Mouse (Mus musculus) liver, postnatal 0 days (tissue): ENCODE measurements around the gene Hist1h3e. TPM values are rescaled to one million over a fixed set of nuclear protein-coding genes. Genes with fewer than 3 reads are reported as not detected.
A peak's percentile ranks its signal among the peaks of the same experiment; 100 is the strongest.
"Not testable (repeated sequence)": the region's sequence is repeated elsewhere in the genome, so short reads cannot be mapped to it uniquely, and the experiment has no call there.

Source experiments
- ATAC-seq: fragments of 200-750 bp; cut with Nextera tagmentation; 2 replicates; pipeline ENCODE4 v1.8.0; 2017; ENCODE audit warnings: mild to moderate bottlenecking, moderate library complexity
- DNase-seq: peaks from one replicate; pipeline ENCODE4 v3.0.0-alpha.2; 2016
- H3K27ac ChIP-seq: fragments of 300-500 bp; sonication (generic); 2 replicates; pipeline ENCODE4 v1.5.1; 2014; ENCODE audit warnings: antibody characterized with exemption, moderate library complexity, mild to moderate bottlenecking, low read depth
- H3K27me3 ChIP-seq: fragments of 300-500 bp; sonication (generic); 2 replicates; pipeline ENCODE4 v1.6.1; 2014; ENCODE audit warnings: low read length, control low read depth, mixed read lengths; ENCODE audit not compliant: insufficient read depth
- H3K36me3 ChIP-seq: fragments of 300-500 bp; sonication (generic); replicated peaks from 2 replicates; pipeline ENCODE4 v1.6.1; 2014; ENCODE audit warnings: mild to moderate bottlenecking, control low read depth, low read length, moderate library complexity, mixed read lengths; ENCODE audit not compliant: insufficient read depth
- H3K4me1 ChIP-seq: fragments of 300-500 bp; sonication (generic); 2 replicates; pipeline ENCODE4 v1.6.1; 2014; ENCODE audit warnings: antibody characterized with exemption, mild to moderate bottlenecking, control low read depth; ENCODE audit not compliant: insufficient read depth
- H3K4me2 ChIP-seq: fragments of 300-500 bp; sonication (generic); 2 replicates; pipeline ENCODE4 v1.6.1; 2014; ENCODE audit warnings: low read depth, mild to moderate bottlenecking, low read length, moderate library complexity, mixed read lengths
- H3K4me3 ChIP-seq: fragments of 300-500 bp; sonication (generic); 2 replicates; pipeline ENCODE4 v1.5.1; 2014; ENCODE audit warnings: low read depth, low read length
- H3K9ac ChIP-seq: fragments of 300-500 bp; sonication (generic); replicated peaks from 2 replicates; pipeline ENCODE4 v1.6.1; 2014; ENCODE audit warnings: mild to moderate bottlenecking, moderate library complexity
- H3K9me3 ChIP-seq: fragments of 300-500 bp; sonication (generic); 2 replicates; pipeline ENCODE4 v1.6.1; 2016; ENCODE audit warnings: mild to moderate bottlenecking, control low read depth, low read length, mixed read lengths
- CTCF ChIP-seq: sonication (generic); IDR thresholded peaks from 2 replicates; pipeline ENCODE4 v1.5.1; 2016; ENCODE audit warnings: antibody characterized with exemption, low read depth
- EP300 ChIP-seq: IDR thresholded peaks from 2 replicates; pipeline ENCODE4 v1.6.1; 2016; ENCODE audit warnings: antibody characterized with exemption, low read depth, mild to moderate bottlenecking
- WGBS: fragments of 180-500 bp; shearing (Covaris S2); extraction: QIAGEN DNeasy Blood & Tissue Kit; methylation state at CpG from one replicate; pipeline ENCODE4 v1.1.7; 2014; ENCODE audit not compliant: insufficient replicate concordance; 5-methylcytosine and 5-hydroxymethylcytosine counted together
- polyA plus RNA-seq: library from polyadenylated mRNA; unstranded; fragments of >200 nt; fragmentation: Nextera tagmentation; extraction: Ambion mirVana; gene quantifications from 2 replicates; pipeline ENCODE4 v1.2.1, GENCODE M21; 2015

The Hist1h3e gene
- polyA plus RNA-seq, 1 experiment from 2014 or later = 4.6 TPM

GRCm38 (mm10) chr13:23570261-23571021 is 8.3 kb upstream of the Hist1h3e start:
- H3K4me1 ChIP-seq, H3K27me3 ChIP-seq, H3K9me3 ChIP-seq, H3K36me3 ChIP-seq, DNase-seq: not testable (repeated sequence)
- peak overlapping the region; percentile 80 for H3K9ac ChIP-seq
- peak; percentile 17 for ATAC-seq
- peak overlapping the region; percentile 98 for H3K27ac ChIP-seq
- peak overlapping the region; percentile 69 for H3K4me2 ChIP-seq
- TF ChIP-seq CTCF = peak; percentile 26; the same call in 1 of the 2 replicates
- WGBS = 6% methylated on average over 13 of the region's 41 CpGs
- H3K4me3 ChIP-seq = peak overlapping the region; percentile 52

- no peak for ATAC-seq
- Histone ChIP-seq H3K9me3 (no peaks in the 10 kb centered on the region), H3K4me3 (no peak overlapping the region), H3K36me3 (no peaks in the 10 kb centered on the region), H3K27ac (no peak overlapping the region), H3K9ac (no peak overlapping the region), H3K4me1 (peaks cover 7% of the 10 kb centered on the region), H3K27me3 (no peaks in the 10 kb centered on the region), H3K4me2 (no peak overlapping the region)
- no peak for DNase-seq
- WGBS = 76% methylated on average over 2 of the region's 2 CpGs
- no peak for TF ChIP-seq EP300
- no peak for TF ChIP-seq CTCF
These were observed 2.3 kb upstream of the Hist1h3e start for GRCm38 (mm10) chr13:23564482-23564881.

GRCm38 (mm10) chr13:23562699-23563462 is 712 bp upstream of the Hist1h3e start:
- Histone ChIP-seq H3K36me3 (no peaks in the 10 kb centered on the region), H3K4me2 (peak overlapping the region; percentile 83), H3K9me3 (no peaks in the 10 kb centered on the region), H3K9ac (peak overlapping the region; percentile 65), H3K27ac (peak overlapping the region; percentile 99), H3K27me3 (no peaks in the 10 kb centered on the region), H3K4me3 (peak overlapping the region; percentile 43), H3K4me1 (peaks cover 7% of the 10 kb centered on the region)
- peak; percentile 30 for ATAC-seq
- TF ChIP-seq CTCF = peak; percentile 69
- TF ChIP-seq EP300 = peak; percentile 73
- no peak for DNase-seq
- 3% methylated on average over 18 of the region's 18 CpGs for WGBS

GRCm38 (mm10) chr13:23561531-23561882 is 662 bp downstream of the Hist1h3e start:
- not testable (repeated sequence) for H3K4me1 ChIP-seq, DNase-seq, H3K9me3 ChIP-seq, H3K36me3 ChIP-seq, H3K27me3 ChIP-seq
- WGBS = 0% methylated on average over 2 of the region's 5 CpGs
- Histone ChIP-seq H3K9ac (peak overlapping the region; percentile 72), H3K4me3 (peak overlapping the region; percentile 43), H3K4me2 (peak overlapping the region; percentile 83; the same call in 1 of the 2 replicates), H3K27ac (peak overlapping the region; percentile 99)
- ATAC-seq = peak; percentile 0; the same call in 1 of the 2 replicates

- not testable (repeated sequence) for ATAC-seq, H3K4me1 ChIP-seq, H3K36me3 ChIP-seq, DNase-seq, H3K9me3 ChIP-seq, H3K27me3 ChIP-seq, H3K4me3 ChIP-seq
- Histone ChIP-seq H3K27ac (peak overlapping the region; percentile 46), H3K4me2 (peak overlapping the region; percentile 55), H3K9ac (peak overlapping the region; percentile 39)
- 35% methylated on average over 2 of the region's 2 CpGs for WGBS
These were observed 1.5 kb downstream of the Hist1h3e start for GRCm38 (mm10) chr13:23560699-23561098.

DNA sequence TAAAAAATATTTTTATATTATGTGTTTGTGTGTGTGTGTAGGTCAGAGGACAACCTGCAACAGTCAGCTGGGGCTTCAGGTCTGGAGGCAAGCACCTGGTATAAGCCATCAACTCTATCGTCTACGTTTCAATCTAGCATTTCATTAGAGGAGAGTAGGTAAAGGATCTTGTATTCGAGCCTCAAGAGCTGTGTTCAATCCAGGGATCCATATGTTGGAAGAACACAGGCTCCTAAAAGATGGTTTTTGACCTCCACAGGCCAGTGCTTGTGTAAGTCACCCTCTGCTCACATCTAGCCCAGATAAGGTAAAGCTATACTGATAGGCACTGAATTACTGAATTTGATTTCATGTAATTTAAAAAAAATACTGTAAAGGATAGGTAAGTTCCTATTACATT is 5.3 kb downstream of the Hist1h3e start:
- Histone ChIP-seq H3K36me3 (no peaks in the 10 kb centered on the region), H3K27ac (peak overlapping the region; percentile 97), H3K9me3 (no peaks in the 10 kb centered on the region), H3K4me2 (peak overlapping the region; percentile 90), H3K27me3 (no peaks in the 10 kb centered on the region), H3K9ac (peak overlapping the region; percentile 10; the same call in 1 of the 2 replicates), H3K4me3 (peak overlapping the region; percentile 64), H3K4me1 (peaks cover 8% of the 10 kb centered on the region)
- TF ChIP-seq EP300 = no peak
- no peak for TF ChIP-seq CTCF
- DNase-seq (no peak), ATAC-seq (no peak)
- WGBS = 63% methylated on average over 3 of the region's 3 CpGs
